Mouse (Mus musculus): ENCODE measurements around the gene Hdac9.

The Hdac9 gene

DNA sequence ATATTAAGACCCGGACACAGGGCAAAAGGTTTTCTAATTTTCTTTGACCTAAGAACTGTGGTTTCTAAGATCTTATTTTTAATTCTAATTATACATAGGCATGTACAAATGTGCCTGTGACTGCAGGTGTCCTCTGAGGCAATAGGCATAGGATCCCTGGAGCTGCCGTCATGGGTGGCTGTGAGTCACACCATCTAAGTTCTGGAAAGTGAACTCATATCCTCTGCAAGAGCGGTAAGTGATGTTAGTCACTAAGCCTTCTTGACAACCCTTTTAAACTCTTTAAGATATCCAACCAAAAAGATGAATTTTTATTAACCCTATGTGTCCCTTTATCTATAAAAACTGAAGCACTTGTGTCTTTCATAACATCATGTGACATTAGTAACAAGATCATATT, 304.4 kb downstream of the Hdac9 start:
- intact Hi-C loops (cut with DNase I): no loop called here

DNA sequence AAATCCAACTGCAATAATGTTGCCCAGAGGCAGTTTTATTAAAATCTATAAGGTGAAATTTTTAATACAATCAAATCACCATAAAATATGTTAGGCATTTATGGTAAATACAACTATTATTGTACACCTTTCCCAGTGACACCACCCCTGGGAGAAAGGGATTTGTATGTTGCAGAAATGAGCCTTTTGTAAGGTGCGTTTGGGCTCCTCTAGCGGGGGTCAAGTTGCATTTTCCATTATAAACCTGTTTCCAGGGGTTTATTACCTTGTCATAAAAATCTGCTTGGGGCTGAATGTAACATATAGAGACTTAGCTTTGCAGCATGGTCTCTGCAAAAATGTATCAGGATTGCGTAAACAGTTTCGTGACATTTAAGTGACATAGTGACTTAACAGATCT, 312.4 kb downstream of the Hdac9 start:
- intact Hi-C loops (cut with DNase I): no loop called here

DNA sequence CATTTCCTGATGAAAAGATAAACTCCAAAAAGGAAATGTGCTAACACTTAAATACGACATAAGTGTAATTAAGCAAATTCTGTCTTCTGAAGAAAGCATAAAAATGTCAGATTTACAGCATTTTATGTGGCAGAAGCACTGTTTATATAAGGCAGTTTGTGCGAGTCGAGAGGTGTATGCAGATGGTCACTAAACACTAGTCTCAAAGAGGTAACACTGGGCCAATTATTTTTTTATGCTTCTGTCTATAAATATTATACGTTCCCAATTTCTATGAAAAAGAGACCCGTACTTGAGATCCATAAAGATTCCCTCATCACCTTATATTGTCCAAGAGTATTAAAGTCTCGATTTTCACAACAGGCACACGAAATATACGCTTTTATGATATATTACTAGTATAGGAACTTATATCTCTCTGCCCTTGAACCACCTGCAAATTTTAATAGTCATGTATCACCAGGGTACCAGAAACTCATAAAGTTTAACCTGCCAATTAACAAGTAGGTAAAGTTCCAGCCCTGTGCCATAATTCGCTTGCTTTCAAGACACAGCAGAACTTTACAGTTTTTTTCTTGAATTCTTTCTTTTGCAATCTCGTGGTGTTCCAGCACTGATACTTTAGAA, 322.6 kb downstream of the Hdac9 start:
- intact Hi-C loops (cut with DNase I): no loop called here

DNA sequence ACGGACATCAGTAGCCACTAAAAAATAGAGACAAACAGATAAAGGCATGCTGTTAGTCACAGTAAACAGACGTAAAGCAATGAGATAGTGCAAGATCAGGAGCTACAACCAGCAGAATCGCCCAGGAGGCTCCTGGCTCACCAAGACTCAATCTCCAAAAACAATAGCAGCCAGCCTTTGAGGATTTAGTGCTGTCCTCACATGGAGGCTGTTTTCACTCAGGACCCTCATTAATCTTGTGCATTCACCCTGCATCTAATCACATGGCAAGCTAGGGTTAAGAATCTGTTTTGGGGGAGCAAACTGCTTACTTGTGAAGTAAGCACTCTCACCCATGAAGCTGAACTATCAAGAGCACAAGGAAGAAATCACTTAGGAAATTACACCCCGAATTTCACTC, 329.7 kb downstream of the Hdac9 start:
- intact Hi-C loops (cut with DNase I): no loop called here

DNA sequence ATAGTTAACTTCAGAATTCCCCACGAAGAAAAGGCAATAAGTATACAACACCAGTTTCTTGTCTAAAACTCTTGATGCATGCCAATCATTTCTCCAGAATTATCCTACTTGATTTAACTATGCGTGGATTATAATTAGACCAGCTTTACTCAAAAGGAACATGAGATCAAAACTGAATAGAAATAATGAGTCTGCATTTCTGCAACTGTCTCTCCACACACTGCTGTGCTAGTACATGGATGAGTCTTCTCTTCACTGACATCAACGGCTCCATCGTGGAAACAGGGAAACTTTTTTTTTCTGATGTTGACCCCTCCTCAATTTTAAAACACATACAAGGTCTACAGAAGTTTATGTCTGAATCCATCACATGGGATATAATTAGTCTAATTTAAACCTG, 334.4 kb downstream of the Hdac9 start:
- intact Hi-C loops (cut with DNase I): no loop called here

DNA sequence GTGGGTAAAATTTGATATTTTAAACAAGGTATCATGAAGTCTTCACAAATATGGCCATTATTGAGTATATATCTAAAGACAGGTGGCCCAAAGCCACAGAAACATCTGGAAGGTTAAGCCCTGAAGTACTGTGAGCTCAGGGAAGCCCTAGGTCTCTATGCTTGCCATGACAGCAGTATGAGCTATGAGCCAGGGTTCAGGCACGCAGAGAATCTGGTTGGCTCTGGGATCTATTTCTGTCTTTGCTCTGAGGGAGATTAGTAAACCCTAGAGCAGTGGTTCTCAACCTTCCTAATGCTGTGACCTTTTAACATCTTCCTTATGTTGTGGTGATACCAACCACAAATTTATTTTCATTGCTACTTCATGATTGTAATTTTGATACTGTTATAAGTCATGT, 337.7 kb downstream of the Hdac9 start:
- intact Hi-C loops (cut with DNase I): no loop called here

DNA sequence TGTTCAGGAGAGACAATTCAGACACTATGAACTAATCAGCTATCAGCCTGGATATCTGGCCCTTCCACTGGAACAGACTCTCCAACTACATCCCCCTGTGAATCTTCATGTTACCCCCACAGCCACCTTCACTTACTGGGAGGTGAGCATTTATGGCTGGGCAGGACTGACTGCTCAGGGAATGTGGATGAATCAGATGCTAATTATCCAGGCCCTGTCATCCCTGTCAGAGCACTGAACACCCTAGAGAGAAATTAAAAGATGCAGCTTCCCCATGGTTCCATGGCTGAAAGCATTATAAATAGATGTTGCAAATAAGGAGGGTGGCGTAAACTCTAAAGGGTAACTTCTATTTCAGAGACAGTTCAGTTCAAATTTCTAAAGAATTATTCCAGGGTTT, 345.8 kb downstream of the Hdac9 start:
- intact Hi-C loops (cut with DNase I): no loop called here

DNA sequence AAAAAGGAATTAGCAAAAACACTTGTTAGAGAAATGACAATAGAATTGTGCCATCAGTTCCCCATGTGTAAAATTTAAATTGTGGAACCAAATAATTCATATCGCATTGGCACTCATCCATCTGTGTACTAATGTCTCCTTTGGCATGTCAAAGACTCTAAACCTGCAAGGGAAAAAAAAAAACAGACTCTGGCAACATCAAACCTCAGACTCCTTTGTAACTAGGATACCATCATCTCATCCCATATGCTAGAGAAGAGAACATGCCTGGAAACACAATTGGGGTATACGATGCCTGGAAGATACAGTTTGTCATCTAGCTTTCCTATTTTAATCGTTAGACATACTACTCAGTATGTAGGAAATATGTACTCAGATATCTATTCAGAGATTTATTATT, 347.4 kb downstream of the Hdac9 start:
- intact Hi-C loops (cut with DNase I): no loop called here

DNA sequence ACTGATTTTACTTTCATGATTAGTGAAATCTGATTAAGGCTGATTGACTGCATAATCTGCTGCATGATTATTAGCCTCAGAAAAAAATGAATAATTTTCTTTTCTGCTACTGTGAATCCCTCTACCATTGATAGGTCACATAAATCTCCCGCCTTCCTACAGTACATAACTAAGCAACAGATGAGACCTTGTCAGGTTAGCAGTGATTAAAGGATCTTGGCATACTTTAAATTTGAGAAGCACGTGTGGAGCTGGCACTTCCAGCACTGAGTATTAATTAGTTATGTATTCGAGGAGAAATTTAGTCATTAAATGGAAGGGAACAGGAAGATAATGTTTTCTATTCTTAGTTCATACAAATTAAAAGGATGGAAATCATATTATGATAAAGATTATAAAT, 347.8 kb downstream of the Hdac9 start:
- intact Hi-C loops (cut with DNase I): no loop called here

DNA sequence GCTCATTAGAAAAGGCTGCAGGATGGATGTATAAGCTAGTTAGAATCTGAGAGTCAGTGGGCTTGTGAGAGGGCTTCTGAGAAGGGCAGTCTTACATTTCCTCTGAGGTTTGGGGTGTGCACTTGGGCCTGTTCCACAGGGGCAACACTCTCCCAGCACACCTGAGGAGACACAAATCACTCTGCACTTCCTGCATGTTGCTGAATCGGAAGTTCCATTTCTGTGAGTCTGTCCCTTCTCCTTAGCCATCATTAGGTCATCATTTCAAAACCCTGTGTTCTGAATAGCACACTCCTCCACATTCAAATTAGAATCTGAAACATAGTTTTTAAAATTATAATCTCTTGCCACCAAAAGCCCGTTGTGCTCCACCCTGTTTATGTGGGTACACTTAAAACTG, 354.6 kb downstream of the Hdac9 start:
- intact Hi-C loops (cut with DNase I): no loop called here

DNA sequence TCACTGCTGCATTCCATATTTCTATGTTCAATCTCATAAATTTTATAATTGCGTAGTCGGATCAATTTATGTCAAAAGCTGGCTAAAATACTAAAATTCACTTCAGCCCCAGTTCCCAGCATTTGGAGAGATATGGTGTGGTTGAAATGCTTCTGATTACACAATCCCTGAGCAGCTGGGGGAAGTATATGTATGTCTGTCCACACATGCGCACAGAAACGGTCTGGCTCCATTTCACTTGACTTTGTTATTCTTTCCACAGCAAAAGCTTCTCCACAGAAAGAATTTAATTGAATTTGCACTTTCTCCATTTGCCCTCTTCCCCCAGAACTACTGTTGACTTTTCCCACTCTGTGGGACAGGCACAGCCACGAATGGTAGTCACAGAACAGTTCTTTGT, 357.9 kb downstream of the Hdac9 start:
- intact Hi-C loops (cut with DNase I): no loop called here

DNA sequence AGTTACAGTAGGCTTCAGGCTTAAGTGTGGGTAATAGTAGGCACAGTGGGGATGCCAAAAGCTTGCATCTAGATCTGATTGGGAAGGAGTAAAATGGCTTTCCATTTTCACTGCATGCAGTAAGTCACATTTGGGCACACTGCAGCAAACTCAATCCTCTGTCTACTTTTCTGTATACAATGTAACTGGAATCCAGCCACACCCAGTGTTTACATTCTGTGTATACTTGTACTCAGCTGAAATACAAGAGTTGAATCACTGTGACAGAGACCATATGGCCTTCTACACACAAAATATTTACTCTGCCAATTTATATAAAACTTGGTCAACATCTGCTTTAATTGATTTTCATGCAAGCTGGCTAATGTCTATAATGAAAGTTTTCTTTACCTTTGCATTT, 362.1 kb downstream of the Hdac9 start:
- intact Hi-C loops (cut with DNase I): no loop called here

DNA sequence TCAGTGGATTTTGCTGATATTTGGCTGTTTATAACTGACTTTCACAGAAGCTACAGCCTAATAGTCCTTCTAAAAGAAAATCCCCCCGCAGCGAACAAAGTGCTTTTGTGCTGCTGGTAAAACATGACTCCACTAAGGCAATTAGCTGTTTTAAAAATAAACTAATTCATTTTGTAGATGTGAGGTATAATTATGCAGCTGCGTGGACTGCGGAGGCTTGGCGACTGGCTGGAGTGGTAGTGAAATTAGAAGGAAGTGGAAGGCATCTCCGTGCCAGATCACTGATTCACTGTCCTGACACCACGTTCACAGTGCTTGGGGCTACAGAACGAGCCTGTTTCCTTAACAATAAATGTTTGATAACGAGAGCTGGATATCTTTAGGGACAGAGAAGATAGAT, 366.6 kb downstream of the Hdac9 start:
- intact Hi-C loops (cut with DNase I): no loop called here

DNA sequence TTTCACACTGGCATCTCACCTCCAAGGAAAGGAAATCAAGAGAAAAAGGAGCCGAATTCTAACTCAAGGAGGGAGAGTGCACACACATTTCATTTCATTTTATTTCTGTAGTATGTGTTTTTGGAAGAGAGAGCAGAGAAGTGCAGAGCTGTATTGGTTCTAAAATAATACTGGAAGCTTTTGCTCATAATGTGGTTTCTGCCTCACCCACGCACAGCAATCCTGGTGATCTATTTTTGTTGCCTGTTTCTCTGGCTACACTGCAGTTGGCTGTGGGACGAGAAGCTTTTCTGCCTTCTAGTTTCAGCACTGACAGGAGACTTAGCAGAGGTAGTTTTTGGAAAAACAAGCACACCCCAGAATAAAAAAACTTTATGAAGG, 387.7 kb downstream of the Hdac9 start:
- intact Hi-C loops (cut with DNase I): no loop called here

DNA sequence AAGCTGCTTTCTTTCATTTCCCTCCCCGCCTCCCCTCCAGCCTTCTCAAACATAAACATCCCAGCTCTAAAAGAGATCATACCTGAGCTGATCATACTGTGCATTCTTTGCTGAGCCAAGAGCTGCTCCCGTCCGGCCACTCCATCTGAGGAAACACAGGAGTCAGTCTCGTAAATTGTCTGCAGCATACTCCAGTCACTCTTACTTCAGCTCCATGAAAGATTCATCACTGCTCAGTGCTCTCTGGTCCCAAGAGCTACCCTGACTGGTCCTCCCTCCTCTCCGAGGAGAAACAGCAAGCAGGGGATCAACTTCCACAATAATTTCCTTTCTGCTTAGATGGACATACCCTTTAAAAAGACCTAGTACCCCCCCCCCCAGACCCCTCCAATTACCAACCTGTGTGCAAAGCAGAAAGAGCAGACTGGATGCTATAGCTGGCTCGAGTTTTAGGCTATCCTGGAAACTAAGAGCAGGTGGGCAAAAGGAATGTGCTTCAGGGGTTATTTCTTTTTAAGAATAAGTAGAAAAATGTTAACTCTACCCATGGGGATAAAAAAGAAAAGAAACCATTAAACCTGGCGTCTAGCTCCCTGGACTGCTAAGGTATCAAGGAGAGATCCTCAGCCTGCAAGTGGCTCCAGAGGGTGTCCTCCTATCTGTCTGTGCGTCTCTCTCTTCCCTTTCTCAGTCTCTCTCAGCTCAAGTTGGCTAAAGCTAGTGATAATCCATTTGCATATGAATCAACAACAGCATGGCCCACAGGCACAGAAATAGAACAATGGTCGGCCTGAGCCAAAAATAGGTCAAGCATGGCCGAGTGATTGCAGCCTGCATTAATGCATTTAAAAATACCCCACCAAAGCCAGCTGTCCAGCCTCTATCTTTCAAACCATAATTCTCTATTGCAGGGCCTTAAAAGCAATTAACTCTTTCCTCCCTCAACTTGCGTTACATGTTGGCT, 388.4 kb downstream of the Hdac9 start:
- intact Hi-C loops (cut with DNase I): no loop called here

DNA sequence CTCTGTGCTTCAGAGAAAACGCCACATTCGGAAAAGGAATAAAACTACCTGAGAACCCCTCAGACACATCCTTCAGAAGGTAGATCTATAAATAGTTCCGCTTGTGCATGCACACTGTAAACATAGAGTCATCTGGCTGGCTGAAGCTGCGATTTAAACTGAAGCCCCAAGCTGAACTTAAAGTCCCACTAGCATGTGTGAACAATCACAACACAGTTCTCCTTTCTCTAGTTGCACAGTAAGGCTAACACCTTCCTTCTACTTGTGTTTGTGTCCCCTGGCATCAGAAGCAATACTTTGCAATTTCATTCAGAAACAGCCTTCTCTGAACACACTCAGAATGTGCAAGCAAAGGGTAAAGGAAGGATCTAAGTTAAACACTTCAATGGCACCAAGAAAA, 389.1 kb downstream of the Hdac9 start:
- intact Hi-C loops (cut with DNase I): no loop called here

DNA sequence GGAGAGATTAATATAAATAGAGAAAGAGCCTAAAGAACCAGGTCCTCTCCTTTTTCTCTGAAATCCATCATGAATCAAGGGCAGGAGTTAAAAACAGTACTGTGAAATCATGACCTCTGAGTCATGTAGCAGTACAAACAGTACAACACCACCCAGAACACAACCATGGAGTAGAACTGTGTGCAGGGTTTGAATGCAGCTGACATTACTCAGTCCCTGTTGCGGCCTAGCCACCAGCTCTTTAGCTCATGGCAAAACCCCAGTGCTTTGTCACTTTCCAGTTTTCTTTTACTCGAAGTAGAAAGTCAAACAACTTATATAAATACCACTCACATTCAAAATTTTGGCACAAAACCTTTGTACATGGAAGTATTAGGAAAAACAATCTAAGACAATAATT, 395.4 kb downstream of the Hdac9 start:
- intact Hi-C loops (cut with DNase I): no loop called here

DNA sequence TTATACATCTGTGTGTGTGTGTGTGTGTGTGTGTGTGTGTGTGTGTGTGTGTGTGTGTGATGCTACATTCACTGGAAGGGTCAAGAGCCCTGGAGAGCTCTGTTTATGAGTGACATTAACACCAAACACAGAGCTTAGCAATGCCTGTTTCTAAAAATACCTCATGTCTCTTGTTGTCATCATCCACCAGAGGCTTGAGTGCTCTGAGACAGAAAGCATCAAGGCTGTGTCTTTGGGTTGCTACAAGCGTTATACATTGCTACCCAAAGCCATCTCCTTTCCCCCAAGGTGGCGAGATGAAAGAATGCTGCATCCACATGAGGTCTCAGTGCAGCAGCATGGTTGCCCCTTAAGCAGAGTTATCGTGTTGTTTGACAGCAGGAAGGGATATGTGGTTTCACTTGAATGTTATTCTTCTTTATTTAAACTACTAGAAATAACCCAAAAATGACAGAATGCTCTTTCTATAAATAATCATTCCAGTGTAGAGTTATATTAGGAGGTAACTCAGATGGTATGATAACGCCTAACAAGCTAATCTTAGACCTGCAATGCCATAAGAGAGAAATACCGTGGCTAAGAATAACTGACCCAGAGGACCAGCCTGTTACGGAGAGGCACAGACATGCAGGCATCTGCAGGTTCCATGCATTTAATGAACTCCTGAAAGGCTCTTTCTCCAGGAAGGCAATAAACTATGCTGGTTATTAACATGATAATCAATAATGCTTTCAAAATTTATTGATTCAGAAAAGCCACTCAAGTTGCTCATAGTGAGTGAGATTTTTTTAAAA, 399.9 kb downstream of the Hdac9 start:
- intact Hi-C loops (cut with DNase I): no loop called here

DNA sequence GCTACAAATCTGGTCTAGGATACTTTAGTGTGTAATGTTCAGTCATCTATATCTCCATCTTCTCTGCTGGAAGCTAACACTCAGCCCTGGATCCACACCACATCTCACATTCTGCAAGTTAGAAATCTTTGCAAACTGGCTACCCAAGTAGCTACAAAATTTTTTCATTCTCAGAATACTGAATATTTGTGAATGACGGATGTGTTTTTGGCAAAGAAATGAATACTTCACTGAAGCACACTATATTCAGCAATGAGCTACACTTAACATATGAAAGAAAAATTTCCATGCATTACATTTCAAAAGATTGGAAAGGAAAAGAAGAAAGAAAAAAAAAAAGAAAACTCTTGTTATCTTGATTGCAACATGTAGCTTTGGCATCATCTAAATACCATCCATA, 410.6 kb downstream of the Hdac9 start:
- intact Hi-C loops (cut with DNase I): no loop called here

DNA sequence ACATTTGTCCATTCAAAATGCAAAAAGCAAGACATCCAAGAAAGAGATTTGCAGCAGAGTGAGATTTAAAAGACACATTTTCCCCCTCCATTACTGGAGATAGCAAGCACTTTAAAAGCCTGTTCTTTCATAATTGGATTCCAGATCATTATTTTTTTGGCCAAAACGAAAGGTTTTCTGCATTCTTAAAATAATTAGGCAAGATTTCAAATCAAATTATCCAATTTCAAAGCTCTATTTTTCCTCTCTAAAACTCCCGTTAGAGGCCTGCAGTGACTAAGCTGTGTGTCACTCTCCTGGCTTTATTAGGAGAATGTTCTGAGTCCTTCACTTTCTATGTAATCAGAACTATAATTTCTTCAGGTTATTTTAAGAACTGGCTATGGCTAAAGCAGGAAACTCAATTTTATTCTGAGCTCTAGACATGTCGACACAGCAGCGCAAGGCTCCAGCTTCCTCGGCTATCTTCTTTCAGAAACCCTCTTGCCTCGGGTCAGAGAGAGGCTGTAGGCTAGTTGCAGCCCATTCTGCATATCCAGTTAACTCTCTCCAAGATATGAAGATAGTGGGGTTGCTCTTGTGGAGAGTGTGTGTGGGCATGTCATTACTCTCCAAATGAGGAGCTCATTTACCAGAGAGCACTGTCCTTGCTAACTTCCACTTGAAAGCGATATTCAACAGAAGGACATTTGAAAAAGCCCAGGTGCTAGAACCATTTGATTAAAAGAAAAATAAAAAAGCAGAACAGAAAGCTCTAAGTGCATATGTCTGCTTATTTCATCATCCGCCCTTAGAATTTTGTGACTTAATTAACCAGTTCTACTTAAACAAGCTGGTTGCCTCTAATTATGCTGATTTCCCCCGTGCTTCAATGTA, 417.9 kb downstream of the Hdac9 start:
- intact Hi-C loops (cut with DNase I): no loop called here

DNA sequence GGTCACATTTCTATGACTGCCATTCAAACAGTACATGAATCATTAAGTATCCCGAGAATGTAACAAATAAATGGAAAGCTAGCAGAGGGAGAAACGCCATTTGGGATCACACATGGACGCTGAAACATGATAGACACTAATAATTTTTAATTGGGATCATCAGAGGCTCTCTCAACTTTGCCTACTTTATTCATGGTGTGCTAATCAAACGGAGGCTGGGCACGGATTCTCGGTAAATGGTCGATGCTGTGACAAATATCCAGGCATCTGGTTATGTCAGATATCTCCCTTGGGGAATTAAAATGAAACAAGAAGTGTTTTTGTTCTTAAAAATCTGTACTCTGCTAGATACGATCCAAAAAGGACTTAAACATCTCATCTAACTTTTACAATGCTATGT, 418.6 kb downstream of the Hdac9 start:
- intact Hi-C loops (cut with DNase I): no loop called here
